12 mouse cellular contexts compared by ENCODE assay signal in the genomic region with DNA sequence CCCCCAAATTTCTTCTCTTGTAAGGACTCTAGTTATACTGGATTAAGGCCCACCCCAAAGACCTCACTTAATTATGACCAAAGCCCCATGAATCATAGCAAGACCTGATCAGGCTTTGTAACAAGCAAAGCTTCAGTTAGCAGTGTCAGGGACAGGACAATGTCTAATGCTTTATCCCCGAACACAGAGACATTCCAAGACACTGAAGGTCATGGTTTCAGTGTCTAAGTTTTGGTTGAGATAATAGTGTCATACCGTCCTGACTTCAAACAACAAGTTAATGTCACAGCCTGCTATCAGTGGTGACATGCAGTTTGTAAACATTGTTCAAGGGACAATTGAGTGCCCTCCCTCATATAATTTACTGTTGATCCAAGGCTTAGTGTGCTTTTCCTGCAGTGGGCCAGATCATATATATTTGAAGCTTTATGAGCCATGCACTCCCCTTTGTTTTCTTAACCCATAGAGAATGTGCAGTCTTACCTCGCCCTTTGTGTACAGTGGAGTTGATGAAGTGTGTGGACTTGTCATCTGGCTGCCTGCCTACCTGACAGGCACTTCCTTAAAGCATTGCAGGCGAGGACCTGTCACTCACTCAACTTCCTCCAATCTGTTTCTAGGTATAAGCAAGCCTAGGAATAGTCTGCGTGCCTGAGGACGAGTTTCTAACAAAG.
DNase-seq lines count a peak whose midpoint lies in the region; ATAC-seq and TF ChIP-seq lines count a peak whose summit lies in the region.
"Had no signal": no experiment of that assay in that cellular context is flagged by ENCODE, and none has a peak within 500 bp of the region (broad histone marks: within the 10 kb centered on the region; RNA-seq: fewer than 3 reads in every experiment).

No protein-coding gene starts in this region.

- no peaks in the 10 kb centered on the region for H3K36me3 ChIP-seq in forebrain, postnatal 0 days (ENCODE audit: insufficient read depth)
- H3K36me3 ChIP-seq in forebrain, embryonic 11.5 days (ENCODE audit: control insufficient read depth, insufficient read depth, low read length), result no peaks in the 10 kb centered on the region
- no peaks in the 10 kb centered on the region for H3K36me3 ChIP-seq in lung, embryonic 16.5 days (ENCODE audit: control insufficient read depth, insufficient read depth, low read length)
- no peaks in the 10 kb centered on the region for H3K36me3 ChIP-seq in embryonic facial prominence, embryonic 13.5 days
- no peaks in the 10 kb centered on the region for H3K36me3 ChIP-seq in splenic B cell, adult 2 months (ENCODE audit: control insufficient read depth, insufficient read depth, low read length, poor library complexity, severe bottlenecking)
- H3K36me3 ChIP-seq: limb, embryonic 13.5 days had no signal

- no peaks in the 10 kb centered on the region for H3K9me3 ChIP-seq in forebrain, postnatal 0 days (ENCODE audit: low read length)
- H3K9me3 ChIP-seq in forebrain, embryonic 11.5 days (ENCODE audit: control insufficient read depth, low read length), result no peaks in the 10 kb centered on the region
- H3K9me3 ChIP-seq in lung, embryonic 16.5 days (ENCODE audit: control insufficient read depth, low read length), result no peaks in the 10 kb centered on the region
- no peaks in the 10 kb centered on the region for H3K9me3 ChIP-seq in embryonic facial prominence, embryonic 13.5 days
- H3K9me3 ChIP-seq: limb, embryonic 13.5 days; megakaryocyte, embryonic 14.5 days had no signal

- ATAC-seq in forebrain, postnatal 0 days, result peak; percentile 43; the same call in 1 of the 2 replicates
- ATAC-seq in forebrain, embryonic 11.5 days (replicated peaks; ENCODE audit: low FRiP score), result no peak
- ATAC-seq in lung, embryonic 16.5 days (ENCODE audit: low read depth), result peak; percentile 81
- ATAC-seq in embryonic facial prominence, embryonic 13.5 days (ENCODE audit: insufficient number of reproducible peaks, insufficient read depth, low FRiP score, low TSS enrichment, low read depth), result peak; percentile 71; the same call in 1 of the 2 replicates

- no peaks in the 10 kb centered on the region for H3K27me3 ChIP-seq in forebrain, postnatal 0 days (ENCODE audit: insufficient read depth, low read length)
- no peaks in the 10 kb centered on the region for H3K27me3 ChIP-seq in forebrain, embryonic 11.5 days (ENCODE audit: control insufficient read depth, insufficient read depth, low read length)
- H3K27me3 ChIP-seq in lung, embryonic 16.5 days (ENCODE audit: control insufficient read depth, insufficient read depth, low read depth, low read length), result no peaks in the 10 kb centered on the region
- no peaks in the 10 kb centered on the region for H3K27me3 ChIP-seq in embryonic facial prominence, embryonic 13.5 days
- no peaks in the 10 kb centered on the region for H3K27me3 ChIP-seq in splenic B cell, adult 2 months (ENCODE audit: control insufficient read depth, insufficient read depth, low read length, poor library complexity, severe bottlenecking)
- H3K27me3 ChIP-seq: limb, embryonic 13.5 days; megakaryocyte, embryonic 14.5 days had no signal

- DNase-seq in forebrain, postnatal 0 days, result no peak
- DNase-seq in forebrain, embryonic 11.5 days (ENCODE audit: low spot score), result no peak
- no peak for DNase-seq in lung, adult 2 months
- DNase-seq in splenic B cell, adult 2 months (ENCODE audit: low read depth, low spot score), result peak; percentile 31
- no peak for DNase-seq in frontal cortex, adult 2 months (ENCODE audit: extremely low spot score in 1 of 2, low spot score in 1 of 2)
- no peak for DNase-seq in gastrocnemius, postnatal 36 days
- DNase-seq: cerebellum, adult 2 months; thymus, postnatal 36 days had no signal

- H3K27ac ChIP-seq in forebrain, postnatal 0 days (ENCODE audit: low read depth, low read length), result no peak overlapping the region
- H3K27ac ChIP-seq in forebrain, embryonic 11.5 days (ENCODE audit: low read depth, low read length), result no peak overlapping the region
- H3K27ac ChIP-seq in lung, embryonic 16.5 days (ENCODE audit: low read length), result peak overlapping the region; percentile 43; the same call in 1 of the 2 replicates
- H3K27ac ChIP-seq in embryonic facial prominence, embryonic 13.5 days, result no peak overlapping the region
- H3K27ac ChIP-seq: limb, embryonic 13.5 days had no signal

- no peak for TF ChIP-seq POLR2A in lung, adult 2 months (IDR thresholded peaks at IDR 0.05; ENCODE audit: borderline replicate concordance, extremely low read depth, low read depth, low read length)

- no peak overlapping the region for H3K4me3 ChIP-seq in forebrain, postnatal 0 days (ENCODE audit: low read depth, low read length)
- H3K4me3 ChIP-seq in forebrain, embryonic 11.5 days (ENCODE audit: low read depth, low read length), result no peak overlapping the region
- H3K4me3 ChIP-seq in lung, embryonic 16.5 days (ENCODE audit: low read length), result no peak overlapping the region
- H3K4me3 ChIP-seq in lung, adult 2 months (replicated peaks; ENCODE audit: extremely low read depth, low read depth, low read length), result no peak overlapping the region
- H3K4me3 ChIP-seq in embryonic facial prominence, embryonic 13.5 days, result no peak overlapping the region
- H3K4me3 ChIP-seq: limb, embryonic 13.5 days; megakaryocyte, embryonic 14.5 days had no signal

- intact Hi-C loops in gastrocnemius, postnatal 36 days (cut with DNase I), result no loop called here

- no peak overlapping the region for H3K4me2 ChIP-seq in forebrain, postnatal 0 days (ENCODE audit: low read depth)
- no peak overlapping the region for H3K4me2 ChIP-seq in forebrain, embryonic 11.5 days (ENCODE audit: low read depth, low read length, severe bottlenecking)
- peak overlapping the region; percentile 26 for H3K4me2 ChIP-seq in lung, embryonic 16.5 days (ENCODE audit: low read depth, low read length)
- peak overlapping the region; percentile 12; the same call in 1 of the 2 replicates for H3K4me2 ChIP-seq in embryonic facial prominence, embryonic 13.5 days
- H3K4me2 ChIP-seq: limb, embryonic 13.5 days had no signal

- TF ChIP-seq CTCF in forebrain, postnatal 0 days (IDR thresholded peaks at IDR 0.05; ENCODE audit: low read depth), result no peak
- no peak for TF ChIP-seq CTCF in lung, adult 2 months (IDR thresholded peaks at IDR 0.05; ENCODE audit: insufficient read depth, low read length)

- 0 out of 2 replicates have a peak, but pooled peaks cover 6% of the 10 kb centered on the region for H3K4me1 ChIP-seq in forebrain, postnatal 0 days (ENCODE audit: insufficient read depth)
- no peaks in the 10 kb centered on the region; the same call in 1 of the 2 replicates for H3K4me1 ChIP-seq in forebrain, embryonic 11.5 days (replicated peaks; ENCODE audit: control insufficient read depth, insufficient read depth, low read length)
- H3K4me1 ChIP-seq in lung, embryonic 16.5 days (replicated peaks; ENCODE audit: control insufficient read depth, insufficient read depth, low read length), result peaks cover 13% of the 10 kb centered on the region
- no peaks in the 10 kb centered on the region for H3K4me1 ChIP-seq in lung, adult 2 months (ENCODE audit: control insufficient read depth, insufficient read depth, low read length)
- peaks cover 7% of the 10 kb centered on the region for H3K4me1 ChIP-seq in embryonic facial prominence, embryonic 13.5 days
- H3K4me1 ChIP-seq: megakaryocyte, embryonic 14.5 days had no signal

- 42% methylated on average over 6 of the region's 6 CpGs for WGBS in forebrain, postnatal 0 days
- 61% methylated on average over 6 of the region's 6 CpGs for WGBS in forebrain, embryonic 11.5 days
- 9% methylated on average over 6 of the region's 6 CpGs for WGBS in lung, embryonic 16.5 days
- WGBS in lung, adult 2 months, result 21% methylated on average over 6 of the region's 6 CpGs
- WGBS in embryonic facial prominence, embryonic 13.5 days, result 31% methylated on average over 6 of the region's 6 CpGs

- H3K9ac ChIP-seq in forebrain, postnatal 0 days, result no peak overlapping the region
- H3K9ac ChIP-seq in forebrain, embryonic 11.5 days (ENCODE audit: low read length), result no peak overlapping the region
- H3K9ac ChIP-seq in lung, embryonic 16.5 days (ENCODE audit: low read length), result no peak overlapping the region
- H3K9ac ChIP-seq in embryonic facial prominence, embryonic 13.5 days, result no peak overlapping the region
- H3K9ac ChIP-seq: limb, embryonic 13.5 days had no signal

Comparison
In these comparisons a context has a peak if more than half of its experiments do, and no peak if none do; other contexts are left out.
1. H3K4me2 ChIP-seq: peak in lung, embryonic 16.5 days (single experiment) and embryonic facial prominence, embryonic 13.5 days (single experiment); none in forebrain, postnatal 0 days (single experiment) and forebrain, embryonic 11.5 days (single experiment).